Mouse (Mus musculus) stomach, embryonic 14.5 days (tissue): Measurements from ENCODE around the gene Pltp. TPM values are rescaled to one million over a fixed set of nuclear protein-coding genes. Genes with fewer than 3 reads are reported as not detected.

Source experiments
- ATAC-seq: fragments of 200-750 bp; cut with Nextera tagmentation; 2 replicates; pipeline ENCODE4 v1.8.0; 2017; ENCODE audit warnings: low read depth, moderate TSS enrichment; ENCODE audit not compliant: insufficient number of reproducible peaks, insufficient read depth, low FRiP score
- H3K27ac ChIP-seq: fragments of 300-500 bp; sonication (generic); 2 replicates; pipeline ENCODE4 v1.5.1; 2014; ENCODE audit warnings: mild to moderate bottlenecking, low read length, moderate library complexity, mixed read lengths
- H3K27me3 ChIP-seq: fragments of 300-500 bp; sonication (generic); 2 replicates; pipeline ENCODE4 v1.6.1; 2014; ENCODE audit warnings: low read length, control low read depth, mixed read lengths; ENCODE audit not compliant: control insufficient read depth, insufficient read depth
- H3K36me3 ChIP-seq: fragments of 300-500 bp; sonication (generic); 2 replicates; pipeline ENCODE4 v1.6.1; 2014; ENCODE audit warnings: mild to moderate bottlenecking, control low read depth, low read length, moderate library complexity, mixed read lengths; ENCODE audit not compliant: control insufficient read depth, insufficient read depth
- H3K4me1 ChIP-seq: fragments of 300-500 bp; sonication (generic); 2 replicates; pipeline ENCODE4 v1.6.1; 2014; ENCODE audit warnings: low read length, control low read depth, mixed read lengths; ENCODE audit not compliant: control insufficient read depth, insufficient read depth
- H3K4me2 ChIP-seq: fragments of 300-500 bp; sonication (generic); replicated peaks from 2 replicates; pipeline ENCODE4 v1.6.1; 2014; ENCODE audit warnings: low read depth, low read length, control low read depth
- H3K4me3 ChIP-seq: fragments of 300-500 bp; sonication (generic); 2 replicates; pipeline ENCODE4 v1.5.1; 2014; ENCODE audit warnings: low read depth, low read length, control low read depth
- H3K9ac ChIP-seq: fragments of 300-500 bp; sonication (generic); replicated peaks from 2 replicates; pipeline ENCODE4 v1.6.1; 2014; ENCODE audit warnings: low read depth, mild to moderate bottlenecking, control low read depth, low read length, moderate library complexity, mixed read lengths
- H3K9me3 ChIP-seq: fragments of 300-500 bp; sonication (generic); 2 replicates; pipeline ENCODE4 v1.6.1; 2016; ENCODE audit warnings: low read depth, low read length, control low read depth; ENCODE audit not compliant: control insufficient read depth
- WGBS: fragments of 180-500 bp; shearing (Covaris S2); extraction: QIAGEN DNeasy Blood & Tissue Kit; methylation state at CpG from one replicate; pipeline ENCODE4 v1.1.7; 2014; 5-methylcytosine and 5-hydroxymethylcytosine counted together
- polyA plus RNA-seq: library from polyadenylated mRNA; unstranded; fragments of >200 nt; fragmentation: Nextera tagmentation; extraction: Ambion mirVana; gene quantifications from 2 replicates; pipeline ENCODE4 v1.2.1, GENCODE M21; 2014

Pltp gene
- polyA plus RNA-seq, 1 experiment from 2014 or later, result 53.2 TPM

GRCm38 (mm10) chr2:164792400-164793190 lies 64.9 kb downstream of the Pltp start:
- H3K4me1 ChIP-seq, result 0 out of 2 replicates have a peak, but pooled peaks cover 3% of the 10 kb centered on the region
- H3K27me3 ChIP-seq, result no peaks in the 10 kb centered on the region
- no peak overlapping the region for H3K27ac ChIP-seq
- H3K4me3 ChIP-seq, result no peak overlapping the region
- H3K36me3 ChIP-seq, result peaks cover 48% of the 10 kb centered on the region
- no peak overlapping the region for H3K9ac ChIP-seq
- no peak overlapping the region for H3K4me2 ChIP-seq
- 93% methylated on average over 12 of the region's 12 CpGs for WGBS
- no peaks in the 10 kb centered on the region for H3K9me3 ChIP-seq
- ATAC-seq, result no peak

GRCm38 (mm10) chr2:164791841-164792261 lies 65.7 kb downstream of the Pltp start:
- H3K36me3 ChIP-seq, result peaks cover 43% of the 10 kb centered on the region
- no peaks in the 10 kb centered on the region for H3K9me3 ChIP-seq
- H3K27me3 ChIP-seq, result no peaks in the 10 kb centered on the region
- H3K4me1 ChIP-seq, result peaks cover 3% of the 10 kb centered on the region; the same call in 1 of the 2 replicates
- no peak overlapping the region for H3K4me2 ChIP-seq
- H3K27ac ChIP-seq, result no peak overlapping the region
- WGBS, result 90% methylated on average over 18 of the region's 18 CpGs
- ATAC-seq, result no peak
- no peak overlapping the region for H3K9ac ChIP-seq
- H3K4me3 ChIP-seq, result no peak overlapping the region

DNA sequence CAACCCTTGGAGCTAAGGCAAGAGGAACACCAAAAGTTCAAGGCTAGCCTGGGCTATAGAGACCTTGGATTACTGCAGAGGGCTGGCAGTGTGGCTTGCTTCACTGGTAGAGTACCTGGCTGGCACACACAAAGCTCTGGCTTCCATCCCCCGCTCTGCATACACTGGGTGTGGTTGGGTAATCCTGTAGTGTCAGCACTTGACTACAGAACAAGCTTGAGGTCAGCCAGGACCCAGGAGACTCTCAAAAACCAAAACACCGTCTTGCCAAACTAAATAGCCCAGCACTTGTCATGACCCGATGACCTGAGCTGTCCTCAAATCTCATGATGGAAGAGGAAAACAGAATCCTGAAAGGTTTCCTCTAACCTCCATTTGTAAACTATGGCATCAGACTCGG lies 67.1 kb downstream of the Pltp start:
- Histone ChIP-seq H3K36me3 (peaks cover 36% of the 10 kb centered on the region), H3K27ac (no peak overlapping the region), H3K27me3 (no peaks in the 10 kb centered on the region), H3K9me3 (no peaks in the 10 kb centered on the region), H3K9ac (no peak overlapping the region), H3K4me2 (no peak overlapping the region), H3K4me3 (no peak overlapping the region), H3K4me1 (peaks cover 3% of the 10 kb centered on the region; the same call in 1 of the 2 replicates)
- WGBS, result 65% methylated on average over 4 of the region's 4 CpGs
- ATAC-seq, result no peak

Other genes starting within 250 kb of the Pltp start
- not detected in 2 replicates for gene Wfdc6b, start 244.2 kb downstream of the Pltp start, polyA plus RNA-seq
- gene Wfdc8, start 244.1 kb downstream of the Pltp start, polyA plus RNA-seq, result not detected in 2 replicates
- not detected in 2 replicates for gene Wfdc16, start 218.9 kb downstream of the Pltp start, polyA plus RNA-seq
- gene Wfdc10, start 201.7 kb downstream of the Pltp start, polyA plus RNA-seq, result 0.64 and 1.3 TPM in 2 replicates
- gene Wfdc9, start 201.1 kb downstream of the Pltp start, polyA plus RNA-seq, result not detected in 2 replicates
- gene Wfdc11, start 183.6 kb downstream of the Pltp start, polyA plus RNA-seq, result not detected in 2 replicates
- gene Wfdc13, start 172.6 kb downstream of the Pltp start, polyA plus RNA-seq, result 2.4 and 2.5 TPM in 2 replicates
- gene Spint4, start 159.2 kb downstream of the Pltp start, polyA plus RNA-seq, result not detected in 2 replicates
- not detected in 2 replicates for gene Spint5, start 142.4 kb downstream of the Pltp start, polyA plus RNA-seq
- gene Wfdc3, start 111.8 kb downstream of the Pltp start, polyA plus RNA-seq, result 0.78 and 0.95 TPM in 2 replicates
- 64.0 and 69.8 TPM in 2 replicates for gene Dnttip1, start 111.7 kb downstream of the Pltp start, polyA plus RNA-seq
- 396 and 433 TPM in 2 replicates for gene Ube2c, start 87.8 kb downstream of the Pltp start, polyA plus RNA-seq
- gene Tnnc2, start 77.7 kb downstream of the Pltp start, polyA plus RNA-seq, result 1.1 and 2.1 TPM in 2 replicates
- 24.4 and 29.5 TPM in 2 replicates for gene Snx21, start 71.9 kb downstream of the Pltp start, polyA plus RNA-seq
- 18.8 and 19.2 TPM in 2 replicates for gene Acot8, start 52.8 kb downstream of the Pltp start, polyA plus RNA-seq
- gene Zswim3, start 52.6 kb downstream of the Pltp start, polyA plus RNA-seq, result 9.0 and 9.2 TPM in 2 replicates
- gene Zswim1, start 35.0 kb downstream of the Pltp start, polyA plus RNA-seq, result 16.0 and 17.6 TPM in 2 replicates
- not detected in 2 replicates for gene Spata25, start 29.2 kb downstream of the Pltp start, polyA plus RNA-seq
- 130 and 134 TPM in 2 replicates for gene Ctsa, start 24.8 kb downstream of the Pltp start, polyA plus RNA-seq
- gene Neurl2, start 24.3 kb downstream of the Pltp start, polyA plus RNA-seq, result 6.3 and 8.3 TPM in 2 replicates
- 70.6 and 87.3 TPM in 2 replicates for gene Pcif1, start 21.6 kb upstream of the Pltp start, polyA plus RNA-seq
- gene Zfp335, start 54.0 kb upstream of the Pltp start, polyA plus RNA-seq, result 11.8 and 12.7 TPM in 2 replicates
- 1.2 and 1.8 TPM in 2 replicates for gene Mmp9, start 83.1 kb upstream of the Pltp start, polyA plus RNA-seq
- gene Slc12a5, start 103.1 kb upstream of the Pltp start, polyA plus RNA-seq, result 1.4 and 2.1 TPM in 2 replicates
- gene Ncoa5, start 177.2 kb upstream of the Pltp start, polyA plus RNA-seq, result 53.8 and 54.3 TPM in 2 replicates
- gene Cd40, start 197.9 kb upstream of the Pltp start, polyA plus RNA-seq, result 8.3 and 9.7 TPM in 2 replicates
- not detected in 2 replicates for gene 1700025C18Rik, start 233.0 kb upstream of the Pltp start, polyA plus RNA-seq